Mouse (Mus musculus) spleen, postnatal 14 days (tissue): ENCODE data around the gene Armc8.
"Not testable (repeated sequence)": the region's sequence is repeated elsewhere in the genome, so short reads cannot be mapped to it uniquely, and the experiment has no call there.

Source experiments
- DNase-seq, 2 experiments: peaks; one replicate each; pipeline ENCODE4 v3.0.0; 2021 to 2022; ENCODE audit warnings: low spot score in 2 of 2

Gene Armc8

GRCm38 (mm10) chr9:99568347-99569070 lies at the start of gene Armc8:
TSS of gene Armc8 (minus strand) at chr9:99568899.
- peak; percentile 83 to 87 for DNase-seq

DNA sequence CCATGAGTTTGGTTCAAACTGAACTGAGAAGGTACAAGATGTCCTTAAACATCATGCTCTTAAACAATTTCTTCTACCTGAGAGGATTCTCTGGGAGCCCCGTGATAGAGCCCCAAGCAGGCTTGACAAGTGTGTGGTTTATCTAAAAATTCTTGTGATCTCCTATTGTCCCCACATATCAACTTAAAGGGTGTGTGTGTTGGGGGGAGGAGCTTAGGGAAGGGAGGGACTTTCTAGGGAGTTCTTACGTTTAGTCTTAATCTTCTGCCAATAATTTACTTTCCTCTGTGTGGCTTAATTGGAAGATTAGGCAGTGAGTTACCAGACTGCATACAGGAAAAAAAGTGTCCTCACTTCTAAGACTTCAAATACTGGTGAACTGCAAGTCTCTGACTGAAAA lies 43.5 kb upstream of the Armc8 start, which contains the start of gene A4gnt:
Gene A4gnt, plus strand, starts transcription at position 301 of the 400 bp plus-strand sequence.
- DNase-seq = no peak

- no peak for DNase-seq
Observed at GRCm38 (mm10) chr9:99603566-99603965, 34.9 kb upstream of the Armc8 start.

DNA sequence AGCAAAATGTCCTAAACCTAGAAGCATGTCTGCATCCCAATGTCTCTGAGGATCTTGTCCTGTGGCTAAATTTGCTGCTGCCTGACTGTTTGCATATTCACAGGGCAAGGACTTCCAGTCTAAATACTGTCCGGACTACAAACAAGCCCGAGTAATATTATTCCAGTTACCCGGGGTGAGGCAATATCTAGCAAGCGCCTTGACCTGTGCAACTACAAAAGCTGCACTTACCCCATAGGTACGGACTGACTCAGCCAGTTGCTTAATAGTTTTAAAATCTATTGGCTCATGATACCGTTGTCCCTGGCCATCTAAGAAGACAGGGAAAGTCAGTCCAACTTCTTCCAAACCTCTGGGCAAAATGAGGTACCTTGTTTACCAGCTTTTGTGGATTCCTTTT lies 30.4 kb upstream of the Armc8 start:
- DNase-seq = not testable (repeated sequence)

GRCm38 (mm10) chr9:99591144-99591543 lies 22.4 kb upstream of the Armc8 start:
- DNase-seq = no peak

DNA sequence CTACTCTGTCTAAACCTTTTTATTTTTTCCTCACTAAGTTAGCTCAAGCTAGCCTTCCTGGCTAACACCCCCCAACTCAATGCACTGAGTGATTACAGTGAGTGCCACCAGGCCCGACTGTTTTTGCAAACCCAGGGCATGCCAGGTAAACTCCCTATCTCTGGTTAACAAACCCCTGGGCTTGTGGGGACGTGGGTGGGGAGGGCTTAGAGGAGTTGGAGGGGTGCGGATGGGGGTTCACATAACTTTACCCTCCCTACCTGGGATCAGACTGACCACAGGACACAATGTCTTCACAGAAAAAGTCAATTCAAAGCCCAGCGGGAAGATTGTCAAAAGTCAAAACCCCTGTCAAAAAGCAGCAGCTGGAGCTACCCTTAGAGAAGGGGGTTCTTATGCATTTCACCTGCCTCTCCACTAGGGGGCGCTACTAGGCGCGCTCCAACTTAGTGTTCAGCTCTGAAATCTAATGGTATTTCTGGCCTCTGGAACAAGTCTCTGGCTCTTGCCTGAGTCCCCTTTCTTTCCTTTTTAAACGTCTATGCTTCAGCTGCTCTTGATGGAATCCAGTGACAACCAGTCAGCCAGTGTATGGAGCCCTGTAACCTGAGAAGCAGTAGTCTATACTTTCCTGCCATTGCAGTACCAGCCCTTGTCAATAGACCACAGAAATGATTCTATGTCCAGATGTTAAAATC lies 19.0 kb upstream of the Armc8 start:
- DNase-seq = peak in 1 of 2 experiments; percentile 37

- DNase-seq = no peak
Observed at GRCm38 (mm10) chr9:99580655-99581054, 12.0 kb upstream of the Armc8 start.

- DNase-seq = peak; percentile 76 to 89
Observed at GRCm38 (mm10) chr9:99575677-99576480, 7.2 kb upstream of the Armc8 start, which contains the start of gene Dbr1. TSS of gene Dbr1 (plus strand) at chr9:99575799.

DNA sequence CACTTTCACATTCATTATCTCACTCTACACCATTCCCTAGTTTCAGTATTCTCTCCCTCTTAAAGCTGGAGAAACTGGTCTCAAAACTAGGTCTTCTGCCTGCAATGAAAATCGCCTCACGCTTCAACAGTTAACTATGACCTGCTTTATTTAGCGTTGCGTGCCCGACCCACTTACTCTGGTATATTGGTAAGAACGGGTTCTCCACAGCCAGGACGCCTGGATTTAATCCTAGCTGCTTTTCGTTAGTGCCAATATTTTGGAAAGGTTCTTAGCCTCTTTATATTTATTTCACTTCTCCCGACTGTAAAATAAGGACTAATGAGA lies 335 bp upstream of the Armc8 start:
- peak in 1 of 2 experiments; percentile 10 for DNase-seq

GRCm38 (mm10) chr9:99568023-99568346 lies 714 bp downstream of the Armc8 start:
- DNase-seq = no peak

- DNase-seq = peak; percentile 45 to 63
Observed at GRCm38 (mm10) chr9:99563714-99564113, 5.0 kb downstream of the Armc8 start.

DNA sequence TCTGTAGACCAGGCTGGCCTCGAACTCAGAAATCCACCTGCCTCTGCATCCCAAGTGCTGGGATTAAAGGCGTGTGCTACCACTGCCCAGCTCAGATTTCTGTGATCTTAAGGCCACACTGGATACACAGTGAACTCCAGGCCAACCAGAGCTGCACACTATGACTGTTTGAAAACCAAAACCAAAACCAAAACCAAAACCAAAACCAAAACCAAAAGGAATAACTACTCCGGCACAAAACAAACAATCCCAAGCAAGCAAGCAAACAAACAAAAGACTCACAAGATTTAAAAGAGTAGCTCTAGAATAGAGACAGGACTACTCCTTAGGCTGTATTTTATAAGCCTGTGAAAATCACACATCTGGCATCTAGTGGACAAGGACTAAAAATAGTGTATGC lies 8.3 kb downstream of the Armc8 start:
- DNase-seq = no peak

DNA sequence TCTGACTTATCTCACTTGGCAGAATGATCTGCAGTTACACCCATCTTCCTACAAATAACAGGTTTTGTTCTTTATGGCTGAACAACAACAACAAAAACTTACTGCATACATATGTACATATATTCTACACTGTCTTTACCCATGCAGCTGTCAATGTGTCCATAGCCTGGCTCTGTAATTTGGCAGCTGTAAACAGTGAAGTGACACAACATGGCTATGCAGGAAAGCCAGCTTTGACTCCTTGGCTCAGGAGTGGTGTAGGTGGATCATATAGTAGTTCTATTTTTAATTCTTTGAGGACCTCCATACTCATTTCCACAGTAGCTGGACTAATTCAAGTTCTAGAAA lies 9.2 kb downstream of the Armc8 start:
- no peak for DNase-seq

- no peak for DNase-seq
Observed at GRCm38 (mm10) chr9:99558824-99559556, 9.7 kb downstream of the Armc8 start.

DNA sequence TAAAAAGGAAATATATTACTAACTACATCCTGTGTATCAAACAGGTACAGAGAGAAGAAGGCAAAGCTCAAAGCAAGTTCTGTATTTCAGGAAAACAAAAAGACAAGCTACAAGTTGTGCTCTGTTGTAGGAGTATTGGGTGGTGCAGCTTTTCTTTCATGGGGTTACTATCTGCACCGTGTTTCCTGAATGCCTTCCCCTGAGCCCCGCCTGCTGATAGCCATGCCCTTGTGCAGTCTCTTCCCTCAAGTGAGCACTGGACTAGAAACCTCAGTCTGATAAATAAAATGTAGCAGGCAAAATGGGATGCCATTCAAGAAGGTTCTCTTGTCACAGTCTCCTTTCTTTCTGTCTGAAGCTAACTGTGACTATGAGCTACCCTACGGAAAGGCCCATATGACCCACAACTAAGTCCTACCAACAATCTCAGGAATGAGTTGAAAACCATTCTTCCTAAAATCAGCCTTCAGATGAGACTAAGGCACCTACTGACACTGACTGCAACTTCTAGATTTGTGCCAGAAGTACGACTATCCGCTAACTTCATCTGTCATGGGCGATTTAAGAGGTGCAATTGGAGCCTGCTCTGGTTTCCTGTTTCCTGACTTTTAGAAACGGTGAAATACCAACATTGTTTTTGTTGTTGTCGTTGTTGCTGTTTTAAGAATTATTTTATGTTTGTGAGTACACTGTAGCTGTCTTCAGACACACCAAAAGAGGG lies 11.0 kb downstream of the Armc8 start:
- DNase-seq = no peak

DNA sequence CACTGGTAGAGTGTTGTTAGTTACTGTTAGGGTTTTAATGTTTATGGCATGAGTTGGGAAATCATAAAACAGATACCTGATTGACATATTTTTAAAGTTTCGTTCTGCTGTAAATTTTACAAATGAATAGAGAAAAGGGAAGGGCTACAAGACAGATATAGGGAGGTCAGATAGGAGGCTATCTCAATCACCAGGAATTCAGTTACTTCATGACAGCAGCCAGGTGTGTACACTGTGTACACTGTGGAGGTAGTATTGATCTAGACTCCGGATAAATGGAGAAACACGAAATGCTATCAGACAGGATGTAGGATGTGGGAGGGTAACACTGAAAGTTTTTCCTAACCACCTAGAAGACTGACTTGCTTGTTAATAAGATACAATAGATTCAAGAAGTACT lies 13.4 kb downstream of the Armc8 start:
- DNase-seq = no peak

DNA sequence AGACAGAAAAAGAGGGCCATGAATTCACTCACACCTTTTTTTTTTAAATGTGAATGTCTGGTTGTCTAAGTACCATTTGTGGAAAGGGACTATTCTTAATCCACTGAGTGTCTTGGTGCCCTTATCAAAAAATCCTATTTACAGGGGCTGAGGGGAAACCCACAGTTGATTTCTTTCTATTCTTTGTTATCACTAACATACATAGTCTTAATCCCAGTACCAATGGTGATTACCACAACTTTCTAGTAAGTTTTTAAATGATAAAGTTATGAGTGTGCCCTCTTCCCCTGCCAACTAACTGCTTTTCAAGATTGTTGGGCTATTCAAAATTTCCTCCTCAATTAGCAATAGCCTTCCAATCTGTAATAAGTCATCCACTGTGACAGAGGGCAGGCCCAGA lies 14.6 kb downstream of the Armc8 start:
- no peak for DNase-seq

DNA sequence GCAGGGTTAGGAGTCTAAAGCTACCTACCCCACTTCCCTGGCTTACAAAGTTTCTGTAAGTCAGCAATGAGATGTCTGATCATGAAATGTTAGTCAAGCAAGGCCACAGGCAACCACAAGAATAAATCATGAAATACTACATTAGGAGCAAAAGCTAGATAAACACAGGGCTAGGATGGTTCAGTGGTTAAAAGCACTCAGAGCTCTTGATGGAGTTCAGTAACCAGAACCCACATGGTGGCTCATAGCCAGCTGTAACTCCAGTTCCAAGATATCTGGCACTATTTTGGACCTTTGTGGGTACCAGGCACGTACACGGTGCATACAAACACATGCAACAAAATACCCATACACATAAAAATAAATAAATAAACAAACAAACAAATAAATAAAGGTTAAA lies 15.7 kb downstream of the Armc8 start:
- no peak for DNase-seq

- no peak for DNase-seq
Observed at GRCm38 (mm10) chr9:99552068-99552467, 16.6 kb downstream of the Armc8 start.

DNA sequence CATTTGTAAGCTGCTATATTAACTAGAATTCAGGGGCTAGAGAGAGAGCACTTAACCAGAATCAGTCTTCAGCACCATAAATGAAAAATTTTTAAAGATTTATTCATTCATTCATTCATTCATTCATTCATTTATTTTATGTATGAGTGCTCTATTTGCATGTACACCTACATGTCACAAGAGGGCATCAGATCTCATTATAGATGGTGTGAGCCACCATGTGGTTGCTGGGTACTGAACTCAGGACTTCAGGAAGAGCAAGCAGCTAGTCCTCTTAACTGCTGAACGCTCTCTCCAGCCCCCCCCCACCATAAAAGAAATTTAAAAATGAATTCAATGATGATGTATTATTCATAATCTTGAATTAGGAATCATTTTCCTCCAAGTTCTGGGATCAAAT lies 22.4 kb downstream of the Armc8 start:
- no peak for DNase-seq

GRCm38 (mm10) chr9:99531865-99532264 lies 36.8 kb downstream of the Armc8 start:
- DNase-seq = no peak
